Comparison of ENCODE assay signal across 31 mouse cellular contexts in the genomic region with DNA sequence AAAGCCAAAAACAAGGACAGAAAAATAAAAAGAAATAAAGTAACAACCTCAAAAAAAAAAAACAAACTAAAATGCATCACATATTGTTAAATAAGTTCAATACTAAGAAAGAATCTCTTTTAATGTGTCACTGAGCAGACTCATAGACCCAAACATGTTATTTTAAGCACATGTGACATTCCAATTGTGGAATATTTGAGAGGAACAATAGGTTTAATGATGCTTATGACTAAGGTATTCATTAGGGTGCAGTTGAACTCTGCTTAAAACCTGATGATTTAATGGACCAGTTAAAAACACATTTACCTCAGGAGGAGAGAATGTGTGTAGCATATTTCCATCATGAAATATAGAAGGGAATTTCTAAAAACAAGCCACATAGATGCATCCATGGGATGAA.
"Had no signal": no experiment of that assay in that cellular context is flagged by ENCODE, and none has a peak within 500 bp of the region (broad histone marks: within the 10 kb centered on the region; RNA-seq: fewer than 3 reads in every experiment).

No protein-coding gene starts in this region.

- DNase-seq: left cerebral cortex, postnatal 4 days; liver; liver, embryonic 13.5 days; liver, postnatal 0 days; lung, adult 18-20 months; lung, adult 2 months; lung, embryonic 14.5 days; lung, postnatal 10 days; lung, postnatal 14 days; lung, postnatal 36 days; lung, postnatal 4 days; midbrain, embryonic 14.5 days had no signal

- H3K4me1 ChIP-seq: limb, embryonic 10.5 days; limb, embryonic 12.5 days; limb, embryonic 13.5 days; limb, embryonic 15.5 days; liver, embryonic 12.5 days; liver, embryonic 13.5 days; liver, embryonic 15.5 days; lung, embryonic 15.5 days; megakaryocyte, embryonic 14.5 days; midbrain, embryonic 10.5 days; midbrain, embryonic 12.5 days; midbrain, embryonic 13.5 days; midbrain, embryonic 15.5 days had no signal

- ATAC-seq: liver, embryonic 12.5 days; liver, postnatal 0 days; lung, postnatal 0 days; midbrain, embryonic 13.5 days; midbrain, embryonic 15.5 days; midbrain, embryonic 16.5 days had no signal

- H3K27me3 ChIP-seq: limb, embryonic 12.5 days; limb, embryonic 13.5 days; limb, embryonic 15.5 days; liver, embryonic 12.5 days; liver, embryonic 13.5 days; liver, embryonic 15.5 days; lung, embryonic 15.5 days; megakaryocyte, embryonic 14.5 days; midbrain, embryonic 12.5 days; midbrain, embryonic 13.5 days; midbrain, embryonic 15.5 days had no signal

- H3K9ac ChIP-seq: limb, embryonic 12.5 days; limb, embryonic 13.5 days; limb, embryonic 15.5 days; liver, embryonic 12.5 days; liver, embryonic 13.5 days; liver, embryonic 14.5 days; liver, embryonic 15.5 days; liver, postnatal 0 days; lung, embryonic 14.5 days; lung, embryonic 15.5 days; midbrain, embryonic 12.5 days; midbrain, embryonic 13.5 days; midbrain, embryonic 15.5 days had no signal

- H3K36me3 ChIP-seq: limb, embryonic 10.5 days; limb, embryonic 12.5 days; limb, embryonic 13.5 days; limb, embryonic 15.5 days; liver, embryonic 12.5 days; liver, embryonic 13.5 days; liver, embryonic 15.5 days; lung, embryonic 15.5 days; midbrain, embryonic 10.5 days; midbrain, embryonic 12.5 days; midbrain, embryonic 13.5 days; midbrain, embryonic 15.5 days had no signal

- H3K4me2 ChIP-seq: limb, embryonic 12.5 days; limb, embryonic 13.5 days; limb, embryonic 15.5 days; liver, embryonic 11.5 days; liver, embryonic 12.5 days; liver, embryonic 13.5 days; liver, embryonic 15.5 days; lung, embryonic 14.5 days; lung, embryonic 15.5 days; midbrain, embryonic 11.5 days; midbrain, embryonic 12.5 days; midbrain, embryonic 13.5 days; midbrain, embryonic 15.5 days had no signal

- H3K4me3 ChIP-seq: limb, embryonic 10.5 days; limb, embryonic 12.5 days; limb, embryonic 13.5 days; limb, embryonic 15.5 days; liver, embryonic 12.5 days; liver, embryonic 13.5 days; liver, embryonic 15.5 days; lung, embryonic 15.5 days; megakaryocyte, embryonic 14.5 days; midbrain, embryonic 10.5 days; midbrain, embryonic 12.5 days; midbrain, embryonic 13.5 days; midbrain, embryonic 15.5 days; myocyte had no signal

- H3K27ac ChIP-seq: limb, embryonic 10.5 days; limb, embryonic 12.5 days; limb, embryonic 13.5 days; limb, embryonic 15.5 days; liver, embryonic 12.5 days; liver, embryonic 13.5 days; liver, embryonic 14.5 days; liver, embryonic 15.5 days; lung, embryonic 15.5 days; macrophage; midbrain, embryonic 10.5 days; midbrain, embryonic 12.5 days; midbrain, embryonic 13.5 days; midbrain, embryonic 15.5 days had no signal

- H3K9me3 ChIP-seq: limb, embryonic 10.5 days; limb, embryonic 12.5 days; limb, embryonic 13.5 days; limb, embryonic 15.5 days; liver, embryonic 12.5 days; liver, embryonic 13.5 days; liver, embryonic 15.5 days; lung, embryonic 15.5 days; megakaryocyte, embryonic 14.5 days; midbrain, embryonic 10.5 days; midbrain, embryonic 12.5 days; midbrain, embryonic 13.5 days; midbrain, embryonic 15.5 days had no signal
